Mouse (Mus musculus): ENCODE measurements around the gene Rxra. TPM values are rescaled to one million over a fixed set of nuclear protein-coding genes. Genes with fewer than 3 reads are reported as not detected.

Rxra gene
- total RNA-seq, 2 experiments from 2014 or later = 52.8 to 53.8 TPM

GRCm38 (mm10) chr2:27730002-27730905 lies 54.0 kb downstream of the Rxra start:
- DNase-seq = peak; percentile 50 to 57
- intact Hi-C loops (cut with DNase I) = no loop called here

DNA sequence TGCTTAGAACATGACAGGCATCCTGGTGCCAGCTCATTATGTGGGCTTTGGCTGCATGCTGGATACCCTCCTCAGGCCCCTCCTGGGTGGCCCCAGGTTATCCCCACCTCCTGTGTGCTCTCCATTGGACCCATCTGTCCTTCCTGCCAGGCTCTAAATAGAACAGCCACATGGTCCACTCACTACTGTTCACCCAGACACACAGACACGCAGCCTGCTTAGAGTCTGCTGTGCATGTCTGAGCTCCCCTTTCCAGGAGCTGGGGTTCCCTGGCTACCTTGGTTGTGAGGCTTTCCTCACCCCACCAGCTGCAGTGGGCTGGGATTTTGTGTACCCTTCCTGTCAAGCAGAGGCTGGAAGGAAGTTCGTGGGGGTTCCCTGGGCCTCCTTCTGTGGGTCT lies 56.8 kb downstream of the Rxra start:
- intact Hi-C loops (cut with DNase I) = loop anchor here (2.0 kb wide), 1 partner anchor 54 kb away; no protein-coding TSS in a partner anchor
- no peak for DNase-seq

DNA sequence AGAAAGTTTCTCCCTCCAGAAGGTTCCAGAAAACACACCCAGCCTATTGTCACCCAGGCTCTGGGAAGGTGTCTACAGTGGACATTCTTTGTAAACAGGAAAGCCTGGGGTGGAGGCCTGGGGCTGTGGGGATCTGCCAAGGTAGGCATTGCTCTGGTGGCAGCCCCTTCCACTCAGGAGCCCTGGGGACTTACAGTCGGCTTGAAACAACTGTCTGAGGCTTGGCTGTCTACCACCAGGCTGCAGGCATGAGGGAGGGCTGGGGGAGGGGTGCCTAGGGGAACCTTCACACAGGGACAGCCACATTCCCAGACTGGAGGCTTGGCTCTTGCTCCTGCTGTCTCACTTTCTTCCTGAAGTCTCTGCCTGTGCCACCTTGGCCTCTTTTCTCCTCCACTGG lies 58.1 kb downstream of the Rxra start:
- intact Hi-C loops (cut with DNase I) = no loop called here
- DNase-seq = peak in 1 of 2 experiments; percentile 24

GRCm38 (mm10) chr2:27734800-27735199 lies 58.6 kb downstream of the Rxra start:
- intact Hi-C loops (cut with DNase I) = no loop called here
- DNase-seq = no peak

GRCm38 (mm10) chr2:27736802-27737201 lies 60.6 kb downstream of the Rxra start:
- no peak for DNase-seq
- intact Hi-C loops (cut with DNase I) = no loop called here

- intact Hi-C loops (cut with DNase I) = no loop called here
- DNase-seq = no peak
These were observed 62.2 kb downstream of the Rxra start for GRCm38 (mm10) chr2:27738396-27738795.

DNA sequence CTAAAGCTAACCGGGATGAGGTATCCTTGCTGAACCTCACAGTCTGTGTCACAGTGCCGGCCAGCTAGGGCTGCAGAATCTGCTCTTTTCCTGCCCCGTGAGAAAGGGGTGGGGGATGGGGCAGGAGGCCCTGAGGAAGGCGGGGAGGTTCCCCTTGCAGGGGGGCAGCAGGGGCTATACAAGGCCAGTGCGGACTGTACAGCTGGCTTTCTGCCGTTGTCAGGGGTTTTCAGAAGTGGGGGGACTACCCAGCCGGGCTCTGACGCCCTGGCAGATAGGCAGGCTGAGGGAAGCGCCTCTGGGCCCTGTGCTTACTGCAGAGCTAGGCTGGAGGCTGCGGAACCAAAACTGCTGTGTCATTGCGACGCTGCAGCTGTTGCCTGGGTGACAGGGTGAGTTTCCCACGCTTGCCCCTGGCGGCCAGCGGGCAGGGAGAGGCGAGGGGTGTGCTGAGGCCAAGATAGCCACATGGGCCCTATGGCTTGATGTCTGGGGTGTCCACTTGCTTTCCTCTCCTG lies 63.9 kb downstream of the Rxra start:
- intact Hi-C loops (cut with DNase I) = no loop called here
- DNase-seq = peak; percentile 83 to 88

GRCm38 (mm10) chr2:27743177-27743576 lies 66.9 kb downstream of the Rxra start:
- intact Hi-C loops (cut with DNase I) = no loop called here
- no peak for DNase-seq

- intact Hi-C loops (cut with DNase I) = loop anchor here (2.0 kb wide), 1 partner anchor 53 kb away; no protein-coding TSS in a partner anchor
- DNase-seq = no peak
These were observed 67.8 kb downstream of the Rxra start for GRCm38 (mm10) chr2:27743863-27744611.

- intact Hi-C loops (cut with DNase I) = loop anchor here (2.0 kb wide), 1 partner anchor 54 kb away; no protein-coding TSS in a partner anchor
- peak in 1 of 2 experiments; percentile 57 for DNase-seq
These were observed 68.5 kb downstream of the Rxra start for GRCm38 (mm10) chr2:27744612-27745351.

DNA sequence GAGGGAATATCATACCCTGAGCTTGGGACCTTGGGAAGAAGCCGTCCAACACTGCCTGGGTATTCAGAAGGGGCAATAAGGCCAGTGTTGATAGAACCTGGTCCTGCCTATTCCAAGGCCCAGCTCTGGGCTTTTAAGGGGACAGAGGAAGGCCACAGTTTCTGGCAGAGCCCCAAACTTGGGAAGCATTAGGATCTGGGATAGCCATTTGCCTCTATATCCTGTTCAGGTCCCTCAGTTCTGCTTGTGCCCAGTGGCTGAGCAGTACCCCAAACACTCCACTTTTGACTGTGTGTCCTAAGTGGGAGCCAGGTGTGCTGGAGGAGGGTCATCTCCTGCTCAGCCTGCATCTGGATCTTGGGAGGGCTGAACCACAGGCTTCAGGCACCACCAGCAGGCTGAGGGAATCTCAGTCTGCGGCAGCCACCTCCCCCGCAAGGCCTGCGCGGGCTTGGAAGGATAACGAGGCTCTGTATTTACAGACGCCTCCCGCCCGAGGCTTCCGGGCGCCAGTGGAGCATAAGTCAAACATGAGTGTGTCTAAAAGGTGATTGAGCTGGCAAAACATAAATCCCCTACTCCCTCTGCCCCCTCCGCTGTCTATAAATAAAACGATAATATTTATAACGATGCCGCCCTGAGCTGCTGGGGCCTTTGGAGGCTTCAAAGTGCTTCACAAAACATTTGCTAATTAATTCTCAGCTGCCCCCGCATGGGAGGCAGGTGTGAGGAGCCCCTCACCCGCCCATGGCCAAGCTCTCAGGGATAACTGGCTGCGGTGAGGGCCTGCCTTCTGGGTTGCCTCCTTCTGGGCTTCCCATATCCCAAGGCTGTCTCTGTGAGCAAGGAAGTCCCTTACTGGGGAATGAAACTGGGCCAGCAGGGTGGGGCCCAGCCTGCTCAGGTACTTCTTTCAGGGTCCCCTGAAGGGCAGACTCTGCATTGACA lies 69.7 kb downstream of the Rxra start:
- peak; percentile 39 to 55 for DNase-seq
- intact Hi-C loops (cut with DNase I) = loop anchor here (2.0 kb wide), 1 partner anchor 55 kb away; no protein-coding TSS in a partner anchor

DNA sequence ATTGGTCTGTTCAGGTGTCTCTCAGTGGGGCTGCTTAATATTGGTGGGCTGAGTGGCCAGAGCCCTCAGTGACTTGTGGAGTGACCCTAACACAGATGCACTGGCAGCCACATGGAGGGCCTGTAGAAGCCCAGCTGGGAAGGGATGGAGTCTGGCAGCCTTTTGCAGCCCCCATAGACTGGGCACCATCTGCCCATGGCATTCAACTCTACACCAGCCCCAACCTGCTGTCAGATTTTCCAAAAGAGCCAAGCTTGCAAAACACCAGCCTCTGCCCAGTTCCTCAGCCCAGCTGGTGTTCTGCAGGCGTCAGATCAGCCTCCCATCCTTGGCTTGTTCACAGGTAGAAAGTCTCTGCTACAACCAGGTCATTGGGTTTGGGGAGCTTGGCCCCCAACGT lies 70.6 kb downstream of the Rxra start:
- intact Hi-C loops (cut with DNase I) = no loop called here
- DNase-seq = no peak

- no peak for DNase-seq
- intact Hi-C loops (cut with DNase I) = no loop called here
These were observed 72.7 kb downstream of the Rxra start for GRCm38 (mm10) chr2:27748984-27749383.

- intact Hi-C loops (cut with DNase I) = no loop called here
These were observed 74.3 kb downstream of the Rxra start for GRCm38 (mm10) chr2:27750399-27751134.

GRCm38 (mm10) chr2:27751135-27751519 lies 74.9 kb downstream of the Rxra start:
- DNase-seq = no peak
- intact Hi-C loops (cut with DNase I) = no loop called here

More at GRCm38 (mm10) chr2:27750399-27751134, 74.3 kb downstream of the Rxra start:
- no peak for DNase-seq

- intact Hi-C loops (cut with DNase I) = no loop called here
- DNase-seq = no peak
These were observed 75.6 kb downstream of the Rxra start for GRCm38 (mm10) chr2:27751803-27752202.

DNA sequence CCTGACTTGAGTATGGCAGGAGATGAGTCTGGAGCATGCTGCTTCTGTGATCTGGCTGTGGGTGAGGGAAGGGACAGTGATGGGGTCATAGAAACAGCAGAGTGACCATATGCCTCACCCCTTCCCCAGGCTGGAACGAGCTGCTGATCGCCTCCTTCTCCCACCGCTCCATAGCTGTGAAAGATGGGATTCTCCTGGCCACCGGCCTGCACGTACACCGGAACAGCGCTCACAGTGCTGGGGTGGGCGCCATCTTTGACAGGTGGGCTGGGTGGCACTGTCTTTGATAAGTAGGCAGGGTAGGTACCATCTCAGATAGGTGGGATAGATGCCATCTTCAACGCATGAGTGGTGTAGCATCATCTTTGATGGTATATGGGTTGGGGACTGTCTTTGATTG lies 77.9 kb downstream of the Rxra start:
- intact Hi-C loops (cut with DNase I) = no loop called here
- no peak for DNase-seq

- no peak for DNase-seq
- intact Hi-C loops (cut with DNase I) = no loop called here
These were observed 79.9 kb downstream of the Rxra start for GRCm38 (mm10) chr2:27755986-27756641.
